Mouse (Mus musculus) embryonic facial prominence, embryonic 13.5 days (tissue): ENCODE measurements around the gene Sik1. TPM values are rescaled to one million over a fixed set of nuclear protein-coding genes. Genes with fewer than 3 reads are reported as not detected.

Experiments
- ATAC-seq: fragments of 200-750 bp; cut with Nextera tagmentation; 2 replicates; pipeline ENCODE4 v1.8.0; 2017; ENCODE audit warnings: low read depth; ENCODE audit not compliant: insufficient number of reproducible peaks, insufficient read depth, low FRiP score, low TSS enrichment
- H3K27ac ChIP-seq: fragments of 300-500 bp; sonication (generic); 2 replicates; pipeline ENCODE4 v1.5.1; 2015; ENCODE audit warnings: moderate library complexity, mild to moderate bottlenecking, inconsistent platforms
- H3K27me3 ChIP-seq: fragments of 300-500 bp; sonication (generic); 2 replicates; pipeline ENCODE4 v1.6.1; 2015; ENCODE audit warnings: mild to moderate bottlenecking, inconsistent platforms
- H3K36me3 ChIP-seq: fragments of 300-500 bp; sonication (generic); 2 replicates; pipeline ENCODE4 v1.6.1; 2015; ENCODE audit warnings: mild to moderate bottlenecking, inconsistent platforms
- H3K4me1 ChIP-seq: fragments of 300-500 bp; sonication (generic); 2 replicates; pipeline ENCODE4 v1.6.1; 2015; ENCODE audit warnings: inconsistent platforms
- H3K4me2 ChIP-seq: fragments of 300-500 bp; sonication (generic); 2 replicates; pipeline ENCODE4 v1.6.1; 2015; ENCODE audit warnings: moderate library complexity, mild to moderate bottlenecking, inconsistent platforms
- H3K4me3 ChIP-seq: fragments of 300-500 bp; sonication (generic); 2 replicates; pipeline ENCODE4 v1.5.1; 2015; ENCODE audit warnings: mild to moderate bottlenecking, inconsistent platforms
- H3K9ac ChIP-seq: fragments of 300-500 bp; sonication (generic); 2 replicates; pipeline ENCODE4 v1.6.1; 2015; ENCODE audit warnings: mild to moderate bottlenecking, inconsistent platforms
- H3K9me3 ChIP-seq: fragments of 300-500 bp; sonication (generic); 2 replicates; pipeline ENCODE4 v1.6.1; 2016; ENCODE audit warnings: inconsistent platforms
- WGBS: fragments of 180-500 bp; shearing (Covaris S2); methylation state at CpG from one replicate; pipeline ENCODE4 v1.1.7; 2015; ENCODE audit warnings: mixed read lengths; 5-methylcytosine and 5-hydroxymethylcytosine counted together
- polyA plus RNA-seq: library from polyadenylated mRNA; unstranded; fragments of >200 nt; fragmentation: Nextera tagmentation; extraction: Ambion mirVana; gene quantifications from 2 replicates; pipeline ENCODE4 v1.2.1, GENCODE M21; 2015

Sik1 gene
- polyA plus RNA-seq, 1 experiment from 2014 or later = 15.6 TPM

DNA sequence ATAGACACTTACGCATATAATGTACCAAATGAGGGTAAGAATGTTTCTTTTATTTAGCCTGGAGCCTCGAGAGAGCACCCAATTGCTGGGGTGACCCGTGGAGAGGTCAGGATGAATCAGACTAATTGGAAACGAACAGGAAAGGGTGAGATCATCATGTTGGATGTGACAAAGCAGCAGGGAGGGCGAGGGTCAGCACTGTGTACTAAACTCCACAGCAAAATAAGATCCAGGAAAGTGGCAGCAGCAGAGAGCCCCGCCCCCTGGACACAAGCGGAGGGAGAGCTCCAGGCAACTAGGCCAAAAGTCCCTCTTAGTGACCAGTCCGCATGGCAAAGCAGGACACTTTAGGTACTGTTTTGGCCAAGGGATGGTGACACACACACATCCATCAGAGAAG is 18.4 kb upstream of the Sik1 start:
- Histone ChIP-seq H3K4me2 (no peak overlapping the region), H3K27me3 (no peaks in the 10 kb centered on the region), H3K27ac (no peak overlapping the region), H3K36me3 (no peaks in the 10 kb centered on the region), H3K4me3 (no peak overlapping the region), H3K9ac (no peak overlapping the region), H3K4me1 (peaks cover 38% of the 10 kb centered on the region), H3K9me3 (0 out of 2 replicates have a peak, but pooled peaks cover 3% of the 10 kb centered on the region)
- 51% methylated on average over 8 of the region's 8 CpGs for WGBS
- no peak for ATAC-seq

DNA sequence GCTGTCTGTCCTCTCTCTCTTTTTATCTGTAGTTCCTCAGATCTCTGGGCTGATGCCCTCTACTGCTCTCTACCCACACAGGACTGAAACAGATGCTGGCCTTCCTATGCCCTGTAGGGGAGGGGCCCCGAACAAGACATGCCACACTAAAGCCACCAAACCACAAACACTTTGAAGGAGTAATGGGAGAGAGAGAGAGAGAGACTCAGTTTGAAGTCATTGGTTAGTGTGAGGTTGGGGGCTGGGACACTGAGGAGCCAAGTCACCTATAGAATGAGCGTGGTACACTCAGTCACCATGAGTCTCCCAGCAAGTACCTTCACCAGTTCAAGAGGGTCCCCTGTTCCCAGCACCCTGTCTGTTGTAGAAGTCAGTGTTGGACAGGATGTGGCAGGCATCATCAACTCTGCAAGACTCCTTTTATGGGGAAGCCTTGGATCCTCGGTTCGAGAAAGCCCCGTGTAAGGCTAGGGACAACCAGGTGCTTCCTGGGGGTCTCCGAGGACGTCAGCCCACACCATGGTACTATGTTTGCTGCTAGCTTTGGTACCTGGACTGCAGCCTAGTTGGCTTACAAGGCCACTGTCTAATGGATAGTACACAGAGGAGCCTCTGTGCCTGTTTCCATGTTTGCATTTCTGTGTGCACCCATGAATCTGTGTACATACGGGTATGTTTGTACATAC is 17.7 kb upstream of the Sik1 start:
- Histone ChIP-seq H3K27ac (no peak overlapping the region), H3K4me1 (peaks cover 38% of the 10 kb centered on the region), H3K4me2 (no peak overlapping the region), H3K27me3 (no peaks in the 10 kb centered on the region), H3K4me3 (no peak overlapping the region), H3K36me3 (no peaks in the 10 kb centered on the region), H3K9me3 (0 out of 2 replicates have a peak, but pooled peaks cover 3% of the 10 kb centered on the region), H3K9ac (no peak overlapping the region)
- WGBS = 75% methylated on average over 8 of the region's 8 CpGs
- no peak for ATAC-seq

DNA sequence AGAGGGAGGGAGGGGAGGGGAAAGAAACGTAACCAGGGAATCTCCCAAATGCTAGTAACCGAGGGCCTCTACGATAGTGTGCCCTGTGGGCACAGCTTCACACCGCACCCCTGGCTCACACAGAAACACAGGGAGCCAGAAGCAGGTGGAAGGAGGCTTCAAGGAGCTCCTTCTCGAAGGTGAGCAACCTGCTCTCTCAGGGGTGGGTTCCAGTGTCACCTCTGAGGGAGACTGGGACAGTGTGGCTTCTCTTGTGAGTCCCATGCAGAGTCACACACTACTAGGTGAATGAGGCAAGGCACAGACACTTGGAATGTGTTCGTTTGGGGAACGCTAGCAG is 17.2 kb upstream of the Sik1 start:
- Histone ChIP-seq H3K27ac (no peak overlapping the region), H3K9ac (no peak overlapping the region), H3K4me3 (no peak overlapping the region), H3K4me2 (no peak overlapping the region), H3K27me3 (no peaks in the 10 kb centered on the region), H3K4me1 (peaks cover 32% of the 10 kb centered on the region), H3K36me3 (no peaks in the 10 kb centered on the region), H3K9me3 (0 out of 2 replicates have a peak, but pooled peaks cover 3% of the 10 kb centered on the region)
- WGBS = 46% methylated on average over 7 of the region's 7 CpGs
- no peak for ATAC-seq

DNA sequence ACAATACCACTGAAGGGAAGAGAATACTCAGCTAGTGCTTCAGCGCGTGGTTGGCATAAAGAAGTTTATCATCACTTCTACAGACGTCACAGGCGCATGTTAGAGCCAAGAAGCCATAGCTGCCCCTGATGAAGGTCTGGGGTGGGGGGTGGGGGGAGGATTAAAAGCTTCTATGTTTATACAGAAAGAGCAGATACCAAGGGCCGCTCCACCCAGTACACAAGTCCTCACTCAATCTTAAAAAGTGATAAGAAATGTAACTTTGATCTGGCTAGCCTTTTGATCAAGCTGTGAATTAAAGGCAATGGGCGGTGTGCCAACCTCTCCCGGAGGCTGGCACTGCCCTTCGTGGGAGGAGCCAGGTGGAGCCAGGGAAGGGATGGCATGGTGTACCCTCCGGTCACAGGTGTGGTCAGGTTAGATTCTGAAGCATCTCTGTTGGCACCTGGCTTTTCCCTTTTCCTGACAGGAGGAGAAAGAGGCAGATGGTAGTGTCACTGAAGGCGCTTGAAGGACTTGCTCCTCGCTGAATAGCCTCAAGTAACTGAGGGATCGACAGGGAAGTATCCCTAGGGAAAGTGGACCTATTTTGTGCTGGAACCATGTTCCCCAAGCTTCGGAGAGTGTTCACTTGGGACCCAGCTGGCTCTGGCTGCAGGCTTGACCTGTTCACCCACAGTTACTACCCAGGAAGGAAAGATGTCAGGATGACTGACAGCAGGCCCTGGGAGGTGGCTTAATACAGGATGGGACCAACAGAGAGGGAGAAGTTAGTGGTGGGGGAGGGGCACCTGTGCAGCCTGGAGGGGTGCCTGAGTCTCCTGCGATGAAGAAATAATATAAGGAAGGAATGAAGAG is 16.6 kb upstream of the Sik1 start:
- Histone ChIP-seq H3K4me3 (no peak overlapping the region), H3K27ac (no peak overlapping the region), H3K9ac (no peak overlapping the region), H3K4me1 (peaks cover 26% of the 10 kb centered on the region), H3K4me2 (no peak overlapping the region), H3K27me3 (no peaks in the 10 kb centered on the region), H3K9me3 (0 out of 2 replicates have a peak, but pooled peaks cover 3% of the 10 kb centered on the region), H3K36me3 (no peaks in the 10 kb centered on the region)
- 80% methylated on average over 14 of the region's 14 CpGs for WGBS
- no peak for ATAC-seq

DNA sequence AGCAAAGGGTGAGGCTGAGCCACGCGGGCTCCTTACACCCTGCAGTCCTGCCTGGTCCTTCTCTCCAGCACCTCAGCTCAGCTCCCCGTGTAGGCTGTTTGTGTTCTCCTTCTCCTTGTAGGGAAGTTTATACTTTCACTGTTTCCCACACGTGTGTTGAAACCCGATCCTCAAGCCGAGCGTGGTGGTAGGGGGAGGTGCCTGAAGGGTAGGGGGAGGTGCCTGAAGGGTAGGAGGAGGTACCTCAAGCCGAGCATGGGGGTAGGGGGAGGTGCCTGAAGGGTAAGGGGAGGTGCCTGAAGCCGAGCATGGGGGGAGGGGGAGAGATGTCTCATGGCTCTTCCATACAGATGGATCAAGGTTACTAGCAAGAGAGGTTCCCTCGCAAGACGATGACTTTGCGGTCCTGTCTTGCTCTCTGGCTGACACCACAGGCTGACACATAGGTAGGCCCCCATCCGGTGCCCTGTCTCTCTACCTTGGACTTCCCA is 15.4 kb upstream of the Sik1 start:
- H3K27me3 ChIP-seq = no peaks in the 10 kb centered on the region
- H3K9me3 ChIP-seq = 0 out of 2 replicates have a peak, but pooled peaks cover 3% of the 10 kb centered on the region
- H3K4me3 ChIP-seq = no peak overlapping the region
- H3K36me3 ChIP-seq = no peaks in the 10 kb centered on the region
- H3K4me2 ChIP-seq = peak overlapping the region; percentile 39
- 24% methylated on average over 13 of the region's 13 CpGs for WGBS
- no peak overlapping the region for H3K9ac ChIP-seq
- H3K27ac ChIP-seq = peak overlapping the region; percentile 72
- H3K4me1 ChIP-seq = peaks cover 21% of the 10 kb centered on the region
- ATAC-seq = no peak

DNA sequence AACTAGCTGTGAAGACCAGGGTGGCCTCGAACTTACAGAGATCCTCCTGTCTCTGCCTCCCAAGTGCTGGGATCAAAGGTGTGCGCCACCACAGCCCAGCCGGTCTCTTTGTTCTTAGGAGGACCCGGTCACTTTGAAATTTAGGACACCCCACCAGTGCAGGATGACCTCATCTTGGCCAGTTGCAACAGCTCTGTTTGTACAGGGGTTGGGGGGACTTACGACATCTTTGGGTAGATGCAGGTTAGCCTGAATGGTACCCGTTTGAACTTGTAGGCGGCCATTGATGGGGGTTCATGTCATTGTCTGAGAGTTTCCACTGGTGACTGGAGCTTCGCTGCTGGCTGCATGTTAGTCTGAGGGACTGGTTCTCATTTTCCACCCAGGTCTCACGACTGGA is 14.8 kb upstream of the Sik1 start:
- no peak for ATAC-seq
- H3K9ac ChIP-seq = no peak overlapping the region
- H3K4me3 ChIP-seq = no peak overlapping the region
- H3K27ac ChIP-seq = peak overlapping the region; percentile 72
- H3K27me3 ChIP-seq = no peaks in the 10 kb centered on the region
- H3K4me1 ChIP-seq = peaks cover 25% of the 10 kb centered on the region
- no peaks in the 10 kb centered on the region for H3K36me3 ChIP-seq
- 0 out of 2 replicates have a peak, but pooled peaks cover 3% of the 10 kb centered on the region for H3K9me3 ChIP-seq
- WGBS = 70% methylated on average over 9 of the region's 9 CpGs
- H3K4me2 ChIP-seq = peak overlapping the region; percentile 39

DNA sequence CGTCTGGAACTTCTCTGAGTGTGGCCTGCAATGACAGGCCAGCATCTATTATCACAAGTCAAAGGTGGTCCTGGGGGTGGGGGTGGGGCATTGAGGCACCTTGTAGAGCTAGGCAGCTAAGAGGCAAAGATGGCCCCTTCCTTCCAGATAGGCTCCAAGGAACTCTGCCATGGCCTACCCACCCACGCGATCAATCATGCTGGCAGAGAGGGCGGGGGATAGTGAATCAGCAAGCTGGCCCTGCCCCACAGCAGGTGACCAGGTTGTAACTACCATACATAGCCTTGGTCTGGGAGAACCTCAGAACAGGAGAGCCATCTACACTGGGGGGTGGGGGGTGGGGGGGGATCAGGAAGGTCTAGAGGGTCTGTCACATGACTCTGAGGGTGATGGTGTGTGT is 12.5 kb upstream of the Sik1 start:
- no peak overlapping the region for H3K4me2 ChIP-seq
- H3K9ac ChIP-seq = no peak overlapping the region
- H3K4me1 ChIP-seq = peaks cover 26% of the 10 kb centered on the region
- H3K36me3 ChIP-seq = no peaks in the 10 kb centered on the region
- H3K27ac ChIP-seq = no peak overlapping the region
- WGBS = 87% methylated on average over 4 of the region's 4 CpGs
- H3K9me3 ChIP-seq = 0 out of 2 replicates have a peak, but pooled peaks cover 3% of the 10 kb centered on the region
- ATAC-seq = no peak
- no peak overlapping the region for H3K4me3 ChIP-seq
- H3K27me3 ChIP-seq = no peaks in the 10 kb centered on the region

DNA sequence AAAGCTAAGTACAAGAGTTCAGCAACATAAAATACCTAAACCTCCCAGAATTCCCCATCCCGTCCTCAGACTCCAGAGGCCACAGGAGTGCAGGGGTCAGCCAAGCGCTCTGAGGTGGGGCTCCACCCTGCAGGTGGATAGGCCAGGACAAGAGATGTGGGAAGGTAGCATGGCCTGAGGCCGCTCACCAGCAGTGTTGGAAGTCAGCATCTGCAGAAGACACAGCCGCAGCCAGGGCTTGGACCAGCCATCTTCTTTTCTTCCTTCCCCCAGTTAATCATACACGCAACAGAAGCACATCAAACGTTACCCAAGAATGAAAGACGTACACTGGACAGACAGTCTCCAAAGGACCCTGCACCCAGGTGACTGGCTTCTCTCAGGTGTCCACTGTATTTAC is 11.5 kb upstream of the Sik1 start:
- Histone ChIP-seq H3K4me3 (no peak overlapping the region), H3K9me3 (0 out of 2 replicates have a peak, but pooled peaks cover 3% of the 10 kb centered on the region), H3K4me2 (no peak overlapping the region), H3K9ac (no peak overlapping the region), H3K27me3 (no peaks in the 10 kb centered on the region), H3K36me3 (no peaks in the 10 kb centered on the region), H3K4me1 (peaks cover 22% of the 10 kb centered on the region), H3K27ac (no peak overlapping the region)
- no peak for ATAC-seq
- WGBS = 96% methylated on average over 7 of the region's 7 CpGs

DNA sequence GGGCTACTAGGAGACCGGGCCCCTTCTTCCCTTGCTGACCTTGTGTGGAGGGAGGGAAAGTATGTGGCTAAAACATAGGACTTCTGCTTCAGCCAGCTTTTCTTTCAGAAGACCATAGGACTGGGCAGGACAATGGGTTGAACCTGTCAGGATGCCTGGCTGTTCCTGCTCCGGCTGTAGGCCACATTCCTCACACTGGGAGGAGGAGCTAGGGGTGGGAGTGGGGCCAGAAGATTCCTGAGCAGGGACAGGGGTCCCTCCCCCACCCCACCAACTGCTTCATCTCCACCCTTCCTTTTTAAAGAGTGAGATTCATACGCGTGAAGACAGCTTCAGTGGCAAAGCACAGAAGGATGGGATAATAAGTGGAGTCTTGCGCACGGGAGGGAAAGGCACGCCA is 10.0 kb upstream of the Sik1 start:
- H3K27me3 ChIP-seq = no peaks in the 10 kb centered on the region
- ATAC-seq = no peak
- no peak overlapping the region for H3K4me2 ChIP-seq
- no peak overlapping the region for H3K9ac ChIP-seq
- no peaks in the 10 kb centered on the region for H3K36me3 ChIP-seq
- 76% methylated on average over 7 of the region's 7 CpGs for WGBS
- H3K4me3 ChIP-seq = no peak overlapping the region
- H3K4me1 ChIP-seq = peaks cover 16% of the 10 kb centered on the region
- no peak overlapping the region for H3K27ac ChIP-seq
- no peaks in the 10 kb centered on the region for H3K9me3 ChIP-seq

DNA sequence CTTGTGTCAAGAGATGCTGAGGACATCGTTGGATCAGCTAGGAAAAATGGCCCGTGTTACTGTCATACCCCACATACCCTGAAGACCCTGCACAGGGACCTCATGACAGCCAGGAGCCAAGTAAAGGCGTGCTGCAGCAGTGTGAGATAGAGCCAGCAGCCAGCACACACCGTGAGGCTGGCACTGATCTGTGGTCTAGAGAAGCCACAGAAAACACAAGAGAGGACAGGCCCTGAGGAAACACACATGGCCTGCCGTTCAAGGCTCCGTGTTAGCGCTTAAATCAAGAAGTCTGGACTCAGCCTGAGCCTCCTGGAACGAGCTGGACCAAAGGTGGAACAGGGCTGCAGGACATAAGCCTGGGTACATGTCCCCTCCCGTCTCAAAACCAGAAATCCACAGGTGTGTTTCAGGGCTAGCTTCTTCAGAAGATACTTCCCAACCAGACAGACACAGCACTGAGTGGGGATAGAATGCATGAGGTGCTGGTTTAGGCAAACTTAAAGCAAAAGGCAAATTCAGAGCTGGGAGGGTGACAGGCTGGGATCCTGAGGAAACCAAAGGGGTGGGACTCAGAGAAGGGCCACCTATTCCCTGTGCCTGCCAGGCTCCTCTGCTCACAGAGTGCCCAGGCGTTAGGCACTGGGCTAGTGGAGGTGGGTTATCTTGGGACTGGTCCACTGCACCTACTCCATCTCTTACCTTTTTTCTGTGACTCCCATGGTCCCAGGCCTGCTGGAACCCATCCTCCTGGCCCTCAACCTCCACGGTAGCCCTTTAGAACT is 9.3 kb upstream of the Sik1 start:
- H3K36me3 ChIP-seq = no peaks in the 10 kb centered on the region
- no peaks in the 10 kb centered on the region for H3K27me3 ChIP-seq
- no peak overlapping the region for H3K4me3 ChIP-seq
- H3K4me1 ChIP-seq = peaks cover 12% of the 10 kb centered on the region; the same call in 1 of the 2 replicates
- ATAC-seq = no peak
- WGBS = 69% methylated on average over 11 of the region's 11 CpGs
- no peaks in the 10 kb centered on the region for H3K9me3 ChIP-seq
- no peak overlapping the region for H3K27ac ChIP-seq
- no peak overlapping the region for H3K9ac ChIP-seq
- H3K4me2 ChIP-seq = no peak overlapping the region

DNA sequence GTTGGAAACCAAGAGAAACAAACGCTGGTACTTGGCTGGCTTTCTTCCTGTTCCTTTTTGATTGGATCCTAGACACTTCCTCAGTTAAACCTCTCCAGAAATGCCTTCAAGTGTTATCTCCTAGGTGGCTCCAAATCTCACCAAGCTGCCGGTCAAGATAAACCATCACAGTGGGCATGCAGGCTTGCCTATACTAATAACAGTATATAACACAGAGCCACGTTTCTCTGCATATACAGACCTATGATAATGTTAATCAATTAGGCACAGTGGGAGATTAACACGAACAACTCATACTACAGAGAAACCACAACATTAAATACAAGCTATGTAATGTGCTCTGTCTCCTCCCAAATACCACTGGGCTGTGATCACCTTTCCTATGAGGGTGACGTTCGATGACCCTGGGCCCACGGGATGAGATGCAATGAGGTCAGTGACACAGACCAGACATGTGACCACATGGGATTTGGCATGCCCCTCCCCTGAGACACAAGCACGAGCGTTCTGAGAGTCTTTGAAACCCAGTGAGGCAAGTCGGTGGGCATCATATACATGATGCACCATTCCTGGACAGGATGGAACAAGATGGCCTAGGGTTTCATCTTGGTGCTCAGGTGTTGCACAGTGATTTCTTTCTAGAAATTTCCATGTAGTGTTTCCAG is 7.7 kb upstream of the Sik1 start:
- H3K4me2 ChIP-seq = no peak overlapping the region
- no peaks in the 10 kb centered on the region for H3K27me3 ChIP-seq
- H3K27ac ChIP-seq = no peak overlapping the region
- H3K9me3 ChIP-seq = no peaks in the 10 kb centered on the region
- WGBS = 82% methylated on average over 10 of the region's 10 CpGs
- H3K9ac ChIP-seq = no peak overlapping the region
- ATAC-seq = no peak
- H3K4me1 ChIP-seq = peaks cover 12% of the 10 kb centered on the region; the same call in 1 of the 2 replicates
- H3K4me3 ChIP-seq = no peak overlapping the region
- no peaks in the 10 kb centered on the region for H3K36me3 ChIP-seq
